Mouse (Mus musculus): ENCODE results near the gene Smarca4. TPM values are rescaled to one million over a fixed set of nuclear protein-coding genes. Genes with fewer than 3 reads are reported as not detected.
A peak's percentile ranks its signal among the peaks of the same experiment; 100 is the strongest.
"Not testable (repeated sequence)": the region's sequence is repeated elsewhere in the genome, so short reads cannot be mapped to it uniquely, and the experiment has no call there.

Gene Smarca4
- polyA plus RNA-seq, 1 experiment = 83.8 TPM

DNA sequence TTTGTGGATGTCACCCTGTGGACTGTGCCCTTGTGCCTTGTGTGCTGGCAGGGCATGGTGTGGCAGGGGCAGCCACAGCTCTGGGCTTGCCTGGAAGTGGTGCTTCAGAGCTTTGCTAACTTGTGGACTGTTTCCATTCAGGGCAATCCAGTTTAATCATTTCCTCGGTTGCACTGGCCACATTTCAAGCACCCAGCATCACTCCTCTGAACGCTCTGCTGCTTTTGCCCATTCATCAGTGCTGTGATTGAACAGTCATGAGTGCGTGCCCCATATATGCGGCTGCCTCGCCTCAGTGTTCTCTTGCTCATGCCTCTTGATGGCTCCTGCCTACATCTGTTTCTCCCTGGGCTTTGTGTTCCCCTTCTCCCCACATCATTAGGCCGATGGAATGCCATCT lies 31.8 kb downstream of the Smarca4 start:
- DNase-seq (ENCODE audit: extremely low spot score in 1 of 2, low spot score in 1 of 2) = no peak

DNA sequence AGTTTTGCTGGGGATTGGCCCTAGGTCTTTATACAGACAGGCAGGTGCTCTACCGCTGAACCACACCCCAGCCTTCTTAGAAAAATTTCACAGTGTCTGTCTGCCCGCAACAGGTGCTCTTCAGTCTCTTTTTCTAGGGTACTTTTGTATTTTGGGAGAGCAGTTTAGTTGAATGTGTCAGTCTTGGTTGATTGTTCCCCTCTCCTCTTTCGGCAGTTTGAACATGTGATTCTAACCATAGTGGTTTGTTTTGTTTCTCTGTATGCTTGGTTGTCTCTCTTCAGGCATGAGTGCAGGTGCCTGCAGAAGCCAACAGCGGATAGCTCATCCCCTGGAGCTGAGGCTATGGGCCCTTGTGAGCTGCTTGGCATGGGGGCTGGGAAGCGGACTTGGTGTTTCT lies 36.3 kb downstream of the Smarca4 start:
- no peak for DNase-seq (ENCODE audit: extremely low spot score in 1 of 2, low spot score in 1 of 2)

DNA sequence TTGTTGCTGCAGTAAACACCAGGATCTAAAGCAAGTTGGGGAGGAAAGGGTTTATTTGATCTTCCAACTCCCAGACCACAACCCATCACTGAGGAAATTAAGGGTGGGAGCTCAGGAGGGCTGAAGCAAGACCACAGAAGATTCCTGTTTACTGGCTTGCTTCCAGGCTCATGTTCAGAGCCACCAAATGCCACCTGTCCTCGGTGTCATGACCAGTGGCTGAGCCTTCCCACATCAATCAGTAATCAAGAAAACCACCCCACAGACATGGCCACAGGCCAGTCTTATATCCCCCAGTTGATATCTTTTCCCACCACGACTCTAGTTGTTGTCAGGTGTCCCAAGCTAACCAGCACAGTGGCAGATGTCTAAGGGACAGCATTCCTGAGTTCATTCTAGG lies 37.3 kb downstream of the Smarca4 start:
- DNase-seq (ENCODE audit: extremely low spot score in 1 of 2, low spot score in 1 of 2) = no peak

DNA sequence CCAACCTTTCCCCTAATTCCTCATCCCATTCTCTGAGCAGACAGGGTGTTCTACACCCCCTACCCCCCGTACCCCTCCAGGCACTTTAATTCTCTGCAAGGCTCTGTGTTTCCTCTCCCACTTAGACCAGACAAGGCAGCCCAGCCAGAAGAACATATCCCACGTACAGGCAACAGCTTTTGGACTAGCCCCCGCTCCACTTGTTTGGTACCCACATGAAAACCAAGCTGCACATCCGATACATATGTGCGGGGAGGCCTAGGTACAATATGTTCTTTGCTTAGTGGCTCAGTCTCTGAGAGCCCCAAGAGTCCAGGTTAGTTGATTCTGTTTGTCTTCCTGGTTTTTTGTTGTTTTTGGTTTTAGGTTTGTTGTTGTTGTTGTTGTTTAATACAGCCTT lies 46.1 kb downstream of the Smarca4 start:
- DNase-seq (ENCODE audit: extremely low spot score in 1 of 2, low spot score in 1 of 2) = no peak

DNA sequence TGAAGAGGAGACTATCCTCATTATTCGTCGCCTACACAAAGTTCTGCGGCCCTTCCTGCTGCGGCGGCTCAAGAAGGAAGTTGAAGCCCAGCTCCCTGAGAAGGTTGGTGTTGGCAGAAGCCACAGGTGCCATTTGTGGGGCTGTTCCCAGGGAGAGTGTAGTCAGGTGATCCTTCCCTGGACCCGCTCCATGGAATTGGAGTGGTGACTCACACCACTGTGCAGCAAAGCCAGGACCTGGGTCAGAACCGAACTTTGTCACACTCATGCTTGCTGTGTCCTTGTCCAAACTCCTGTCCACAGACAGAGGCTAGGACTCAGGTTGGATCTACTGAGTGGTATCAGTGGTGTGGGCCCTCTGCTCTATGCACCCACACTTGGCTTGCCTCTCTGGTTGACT lies 53.0 kb downstream of the Smarca4 start:
- DNase-seq (ENCODE audit: extremely low spot score in 1 of 2, low spot score in 1 of 2) = no peak

DNA sequence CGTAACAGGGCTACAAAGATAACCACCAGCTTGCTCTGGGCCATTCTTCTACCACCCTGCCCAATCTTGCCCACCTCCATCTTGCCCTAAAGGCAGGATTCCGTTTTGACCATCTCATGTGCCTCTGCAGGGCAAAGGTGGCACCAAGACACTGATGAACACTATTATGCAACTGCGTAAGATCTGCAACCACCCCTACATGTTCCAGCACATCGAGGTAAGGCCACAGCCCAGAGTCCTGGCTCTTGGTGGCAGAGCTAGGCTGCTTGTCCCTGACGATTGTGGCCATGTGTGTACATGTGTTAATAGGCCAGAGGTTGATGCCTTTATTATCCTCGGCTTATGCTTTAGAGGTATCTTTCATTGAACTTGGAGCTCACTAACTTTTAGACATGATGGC lies 54.4 kb downstream of the Smarca4 start:
- no peak for DNase-seq (ENCODE audit: extremely low spot score in 1 of 2, low spot score in 1 of 2)

DNA sequence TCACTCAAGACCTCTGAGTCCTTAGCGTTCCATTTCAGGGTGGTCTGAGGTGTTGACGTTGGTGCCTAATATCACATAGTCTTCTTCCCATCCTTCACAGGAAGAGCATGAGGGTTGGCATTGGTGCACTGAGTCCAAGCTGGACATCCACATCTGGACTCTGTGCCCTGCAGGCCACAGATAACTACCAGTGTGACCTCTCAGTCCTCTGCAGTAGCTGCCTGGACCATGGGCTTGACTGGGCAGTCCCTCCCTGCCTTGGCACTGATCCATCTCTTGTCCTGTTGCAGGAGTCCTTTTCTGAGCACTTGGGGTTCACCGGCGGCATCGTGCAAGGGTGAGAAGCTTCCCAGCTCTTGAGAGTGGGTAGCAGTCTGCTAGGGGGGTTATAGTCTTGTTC lies 55.8 kb downstream of the Smarca4 start:
- DNase-seq (ENCODE audit: extremely low spot score in 1 of 2, low spot score in 1 of 2) = no peak

DNA sequence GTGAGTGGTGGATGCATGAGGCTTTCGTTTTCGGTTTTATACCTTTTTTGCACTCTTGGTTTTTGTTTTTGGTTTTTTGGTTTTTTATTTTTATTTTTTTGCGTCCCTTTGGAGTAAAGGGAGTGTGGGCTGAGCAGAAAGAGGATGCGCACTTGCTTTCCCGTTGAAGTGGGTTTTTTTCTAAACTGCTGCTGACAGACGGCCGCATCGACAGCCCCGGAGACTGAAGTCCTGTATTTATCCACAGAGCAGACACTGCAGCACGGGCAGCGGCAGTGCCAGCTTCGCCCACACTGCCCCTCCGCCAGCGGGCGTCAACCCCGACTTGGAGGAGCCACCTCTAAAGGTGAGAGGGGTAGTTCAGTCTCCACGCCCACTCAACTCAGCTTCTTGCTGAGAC lies 61.7 kb downstream of the Smarca4 start:
- DNase-seq (ENCODE audit: extremely low spot score in 1 of 2, low spot score in 1 of 2) = no peak

DNA sequence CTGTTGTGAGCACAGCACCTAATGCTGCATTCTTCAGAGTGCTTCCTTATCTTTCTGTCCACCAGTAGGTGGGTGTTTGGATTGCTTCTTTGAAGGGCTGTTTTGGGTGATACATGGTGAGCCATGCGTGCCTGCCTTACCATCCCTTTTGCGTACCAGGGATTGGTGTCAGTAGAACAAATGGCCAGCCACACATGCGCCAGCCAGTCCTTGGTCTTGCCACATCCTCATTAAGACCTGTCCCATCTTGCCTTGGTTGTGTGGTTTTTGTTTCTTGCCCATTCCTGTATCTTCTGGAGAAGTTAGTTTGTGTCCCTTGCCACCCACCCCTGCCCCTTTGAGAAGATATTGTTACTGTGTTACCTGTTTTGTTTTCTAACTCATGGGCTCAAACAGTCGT lies 64.5 kb downstream of the Smarca4 start:
- DNase-seq (ENCODE audit: extremely low spot score in 1 of 2, low spot score in 1 of 2) = no peak

DNA sequence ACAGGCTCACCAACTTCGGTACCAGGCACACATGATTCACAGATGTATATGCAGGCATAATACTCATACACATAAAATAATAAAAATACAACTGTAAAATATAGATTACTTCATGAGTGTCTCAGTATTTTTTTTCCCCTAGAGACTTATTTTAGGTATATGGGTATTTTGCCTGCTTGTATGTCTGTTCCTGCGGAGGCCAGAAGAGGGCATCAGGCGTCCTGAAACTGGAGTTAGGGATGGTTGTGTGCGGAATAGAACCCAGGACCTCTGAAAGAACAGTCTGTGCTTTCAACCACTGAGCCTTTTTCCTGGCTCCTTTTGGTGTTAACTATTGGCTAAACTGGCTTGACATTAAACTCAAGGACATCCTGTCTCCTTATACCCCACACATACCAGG lies 66.9 kb downstream of the Smarca4 start:
- no peak for DNase-seq (ENCODE audit: extremely low spot score in 1 of 2, low spot score in 1 of 2)

DNA sequence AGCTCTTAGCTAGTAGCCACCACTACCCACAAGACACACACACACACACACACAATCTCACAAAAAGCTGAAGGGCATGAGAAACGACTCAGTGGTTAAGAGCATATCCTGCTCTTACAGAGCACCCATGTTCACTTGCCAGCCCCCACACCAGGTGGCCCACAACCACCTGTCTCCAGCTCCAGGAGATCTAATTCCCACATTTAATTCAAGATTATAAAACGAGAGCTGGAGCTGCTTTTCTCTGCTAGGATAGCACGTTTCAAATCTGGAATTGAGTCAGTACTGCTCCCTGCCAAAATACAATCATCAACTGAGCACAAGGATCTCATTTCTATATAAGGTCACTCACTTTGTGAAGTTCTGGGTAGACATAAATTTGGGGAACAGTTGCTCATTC lies 67.9 kb downstream of the Smarca4 start:
- DNase-seq (ENCODE audit: extremely low spot score in 1 of 2, low spot score in 1 of 2) = peak in 1 of 2 experiments; percentile 38

DNA sequence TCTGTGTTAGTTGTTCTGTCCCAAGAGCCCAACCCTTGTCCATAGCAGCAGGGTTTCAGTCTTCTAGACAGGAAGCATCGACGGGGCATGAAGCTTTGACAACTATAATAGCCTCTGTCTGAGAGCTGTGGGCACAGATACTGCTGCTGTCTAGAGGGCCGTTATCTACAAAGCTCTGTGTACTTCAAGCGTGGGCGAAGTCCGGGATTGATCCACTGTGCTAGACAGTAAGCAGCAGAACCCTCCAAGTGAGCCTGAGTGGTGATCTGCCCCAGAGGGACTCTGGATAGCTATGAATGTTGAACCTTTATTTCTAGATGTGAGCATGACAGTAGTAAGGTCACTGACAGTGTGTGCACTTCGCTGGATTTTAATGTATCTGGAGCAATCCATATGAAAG lies 72.6 kb downstream of the Smarca4 start:
- no peak for DNase-seq (ENCODE audit: extremely low spot score in 1 of 2, low spot score in 1 of 2)

DNA sequence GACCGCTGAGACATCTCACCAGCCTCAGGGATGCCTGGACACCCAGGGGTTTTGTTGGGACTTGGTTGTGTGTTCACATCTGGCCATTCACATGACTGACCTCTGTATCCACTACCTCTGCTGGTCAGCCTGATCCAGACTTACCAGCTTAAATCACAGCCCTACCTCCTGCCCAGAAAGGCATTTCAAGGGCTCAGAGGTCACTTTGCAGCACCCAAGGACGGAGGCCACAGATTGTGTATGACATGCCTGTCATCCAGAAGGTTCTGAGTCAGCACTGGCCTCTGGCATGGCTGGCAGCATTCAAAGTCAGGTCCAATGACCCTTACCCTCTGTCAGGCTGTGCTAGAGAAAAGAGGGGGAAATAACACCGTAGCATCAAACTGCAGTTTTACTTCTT lies 74.1 kb downstream of the Smarca4 start:
- DNase-seq (ENCODE audit: extremely low spot score in 1 of 2, low spot score in 1 of 2) = no peak

DNA sequence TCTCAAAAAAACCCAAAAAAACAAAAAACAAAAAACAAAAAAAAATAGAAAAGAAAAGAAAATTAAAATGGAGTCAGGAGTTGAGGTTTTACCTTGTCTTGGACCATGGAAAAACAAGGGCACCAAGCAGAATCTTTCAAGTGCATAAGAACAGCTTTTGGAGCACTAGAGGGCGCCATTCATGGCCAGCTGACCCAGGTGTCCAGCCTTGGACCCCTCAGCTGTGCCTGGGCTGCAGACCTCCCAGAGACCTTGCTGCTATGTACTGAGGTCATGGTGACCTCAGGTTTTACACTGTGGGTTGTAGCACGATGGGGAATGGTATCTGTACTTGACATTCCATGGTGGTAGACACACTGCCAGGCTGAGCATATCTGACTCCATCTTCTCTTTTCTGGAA lies 75.9 kb downstream of the Smarca4 start:
- no peak for DNase-seq (ENCODE audit: extremely low spot score in 1 of 2, low spot score in 1 of 2)

DNA sequence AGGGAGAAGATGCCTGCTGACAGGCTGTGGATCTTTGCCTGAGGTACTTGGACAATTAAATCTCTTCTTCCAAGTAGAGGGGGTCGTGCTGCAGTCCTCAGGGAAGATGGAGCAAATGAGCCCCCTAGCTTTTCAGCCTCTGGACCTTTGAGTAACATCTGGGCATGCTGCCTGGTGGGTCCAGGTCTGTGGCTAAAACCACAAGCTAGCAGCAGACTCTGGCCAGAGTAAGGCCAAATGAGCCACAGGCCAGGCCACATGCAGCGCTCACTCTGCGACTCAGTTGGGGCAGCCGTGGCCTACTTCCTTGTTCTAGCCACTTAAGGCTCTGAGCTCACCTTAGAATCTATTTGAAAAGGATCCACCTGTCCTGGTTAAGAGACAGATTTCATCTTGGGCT lies 76.5 kb downstream of the Smarca4 start:
- DNase-seq (ENCODE audit: extremely low spot score in 1 of 2, low spot score in 1 of 2) = no peak

DNA sequence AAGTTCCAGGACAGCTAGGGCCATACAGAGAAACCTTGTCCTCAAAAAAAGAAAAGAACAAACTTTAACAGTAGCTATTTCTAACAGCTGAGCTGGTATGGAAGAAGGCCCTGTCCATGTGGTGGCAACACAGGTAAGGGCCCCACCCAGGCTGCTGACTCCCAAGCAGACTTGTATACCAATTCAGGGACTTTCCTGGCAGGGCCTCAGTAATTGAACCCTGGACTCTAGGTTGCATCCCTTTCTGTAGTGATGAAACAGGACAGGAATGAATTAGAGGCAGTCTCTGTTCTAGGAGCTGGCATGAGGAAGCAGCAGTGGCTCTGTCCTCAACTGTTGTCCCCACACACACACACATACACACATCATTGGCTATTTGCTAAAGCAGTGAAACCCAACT lies 78.1 kb downstream of the Smarca4 start:
- no peak for DNase-seq (ENCODE audit: extremely low spot score in 1 of 2, low spot score in 1 of 2)

DNA sequence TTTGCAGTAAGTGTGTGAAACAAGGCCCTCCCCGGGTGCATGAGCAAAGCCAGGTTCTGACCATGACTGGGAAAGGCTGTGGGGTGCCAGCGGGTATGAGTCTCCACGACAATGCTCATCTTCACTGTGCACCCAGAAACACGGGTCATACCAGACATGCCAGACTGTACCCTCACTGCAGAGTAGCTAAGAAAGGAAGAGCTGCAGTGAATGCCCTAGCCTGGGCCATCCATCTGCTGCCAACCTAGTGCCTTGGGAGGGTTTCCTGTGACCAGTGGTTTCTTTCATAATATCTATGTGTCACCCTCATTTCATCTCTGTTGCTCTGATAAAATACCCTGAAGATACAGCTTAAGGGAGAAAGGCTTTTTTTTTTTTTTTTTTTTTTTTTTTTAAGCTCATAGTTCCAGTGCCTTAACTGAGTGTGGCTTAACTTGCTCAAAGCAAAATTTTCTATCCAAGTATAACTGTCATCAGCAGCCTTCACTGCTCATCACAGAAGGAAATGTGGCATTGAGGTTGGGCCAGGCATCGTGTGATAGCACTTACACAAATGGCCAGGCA lies 79.3 kb downstream of the Smarca4 start:
- no peak for DNase-seq (ENCODE audit: extremely low spot score in 1 of 2, low spot score in 1 of 2)

DNA sequence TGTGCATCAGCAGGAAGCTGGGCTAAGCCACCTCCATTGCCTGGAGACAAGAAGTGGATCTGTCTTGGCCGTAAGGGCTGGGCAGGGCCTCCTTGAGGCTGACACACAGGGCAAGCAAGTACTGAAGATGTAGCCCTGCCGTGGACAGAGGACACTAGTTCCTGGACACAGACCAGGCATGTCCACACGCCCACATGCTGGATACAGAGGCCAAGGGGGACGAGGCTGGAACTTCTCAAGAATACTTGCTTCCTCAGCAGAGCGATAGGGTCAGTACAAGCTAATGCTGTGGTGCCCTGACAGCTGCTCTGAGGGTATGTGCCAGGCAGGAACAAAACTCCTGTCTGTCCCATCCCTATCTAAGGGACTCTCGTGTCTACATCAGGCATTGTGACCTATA lies 81.2 kb downstream of the Smarca4 start:
- no peak for DNase-seq (ENCODE audit: extremely low spot score in 1 of 2, low spot score in 1 of 2)

DNA sequence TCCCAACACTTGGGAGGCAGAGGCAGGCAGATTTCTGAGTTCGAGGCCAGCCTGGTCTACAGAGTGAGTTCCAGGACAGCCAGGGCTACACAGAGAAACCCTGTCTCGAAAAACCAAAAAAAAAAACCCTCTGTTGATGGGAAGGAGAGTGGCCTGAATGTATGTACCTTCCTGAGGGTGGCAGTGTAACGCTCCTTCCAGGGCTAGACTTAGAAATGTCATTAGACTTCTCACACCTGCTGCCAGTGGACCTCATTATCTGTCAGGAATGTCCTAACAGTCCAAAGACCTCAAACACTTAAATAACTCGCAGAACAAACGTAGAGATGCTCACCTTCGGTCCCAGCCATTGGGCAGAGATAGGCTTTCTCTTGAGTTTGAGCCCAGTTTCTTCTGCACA lies 83.3 kb downstream of the Smarca4 start:
- not testable (repeated sequence) for DNase-seq (ENCODE audit: extremely low spot score in 1 of 2, low spot score in 1 of 2)

DNA sequence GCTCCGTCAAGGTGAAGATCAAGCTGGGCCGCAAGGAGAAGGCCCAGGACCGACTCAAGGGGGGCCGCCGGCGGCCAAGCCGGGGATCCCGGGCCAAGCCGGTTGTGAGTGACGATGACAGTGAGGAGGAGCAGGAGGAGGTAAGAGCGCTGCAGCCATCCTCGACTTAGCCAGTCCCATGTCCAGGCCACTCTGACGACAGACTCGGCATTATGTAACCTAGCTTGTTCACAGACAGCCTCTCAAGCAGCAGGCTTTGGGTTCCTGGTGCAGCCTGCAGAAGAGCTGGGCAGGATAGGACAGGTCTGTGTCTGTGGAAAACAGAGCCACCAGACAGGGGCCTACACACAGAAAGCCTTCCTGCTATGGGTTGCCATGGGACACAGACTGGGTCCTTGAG lies 85.1 kb downstream of the Smarca4 start:
- DNase-seq (ENCODE audit: extremely low spot score in 1 of 2, low spot score in 1 of 2) = no peak

DNA sequence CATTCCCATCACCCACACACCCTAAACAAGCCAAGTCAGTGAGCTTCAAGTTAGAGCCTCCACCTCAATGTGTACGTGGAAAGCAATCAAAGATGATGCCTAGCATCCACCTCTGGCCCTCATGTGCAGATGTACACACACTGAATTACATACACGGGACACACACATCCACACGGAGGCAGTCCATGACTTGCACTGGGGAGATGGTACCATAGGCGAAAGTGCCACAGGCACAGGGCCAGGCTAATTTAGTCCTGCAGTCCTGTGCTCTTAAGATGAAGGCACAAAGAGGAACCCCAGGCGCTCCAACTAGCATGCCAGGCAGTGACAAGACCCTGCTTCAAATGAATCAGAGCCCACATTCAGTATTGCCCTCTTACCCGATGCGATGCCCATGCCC lies 87.5 kb downstream of the Smarca4 start:
- DNase-seq (ENCODE audit: extremely low spot score in 1 of 2, low spot score in 1 of 2) = no peak

DNA sequence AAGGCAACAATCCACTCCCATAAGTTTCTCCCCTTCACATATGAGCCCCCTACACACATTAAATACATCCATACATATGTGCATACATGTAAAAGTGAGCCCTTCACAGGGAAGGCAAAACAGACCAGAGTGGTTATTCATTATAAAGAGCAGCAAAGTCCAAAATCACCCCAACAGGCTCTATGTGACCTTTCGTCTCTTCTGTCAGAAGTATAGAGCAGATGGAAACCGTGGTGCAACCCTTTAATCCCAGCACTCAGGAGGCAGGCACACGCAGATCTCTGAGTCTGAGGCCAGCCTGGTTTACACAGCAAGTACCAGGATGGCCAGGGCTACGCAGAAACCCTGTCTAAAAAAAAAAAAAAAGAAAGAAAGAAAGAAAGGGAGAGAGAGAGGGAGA lies 90.1 kb downstream of the Smarca4 start:
- no peak for DNase-seq (ENCODE audit: extremely low spot score in 1 of 2, low spot score in 1 of 2)

DNA sequence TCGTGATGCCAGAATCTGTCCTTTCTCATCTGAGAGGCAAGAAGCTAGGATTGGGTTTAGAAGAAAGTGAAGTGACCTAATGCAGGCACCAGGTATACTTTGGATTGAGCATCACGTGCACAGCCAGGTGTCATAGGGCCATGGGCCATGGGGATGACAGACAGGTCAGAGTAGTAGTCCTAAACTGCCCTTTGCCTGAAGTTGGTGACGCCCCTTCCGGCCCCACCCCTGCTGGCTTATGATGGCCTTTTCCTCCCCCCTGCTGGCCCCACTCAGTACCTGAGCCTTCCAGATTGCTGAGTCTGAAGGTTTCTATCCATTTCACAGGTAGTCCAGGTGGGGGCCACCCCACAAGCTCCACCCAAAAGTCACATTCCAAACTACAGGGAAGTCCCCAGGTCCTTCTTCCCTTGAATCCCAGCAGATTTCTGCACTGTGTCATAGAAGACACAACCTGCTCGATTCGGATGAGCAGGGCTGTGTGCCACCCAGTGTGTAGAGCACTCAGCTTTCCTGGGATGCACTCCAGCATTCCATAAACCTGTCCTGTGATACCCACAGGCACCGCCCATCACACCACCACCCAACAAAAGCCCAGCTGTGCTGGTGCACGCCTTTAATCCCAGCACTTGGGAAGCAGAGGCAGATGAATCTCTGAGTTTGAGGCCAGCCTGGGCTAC lies 90.8 kb downstream of the Smarca4 start:
- no peak for DNase-seq (ENCODE audit: extremely low spot score in 1 of 2, low spot score in 1 of 2)
